Mouse (Mus musculus) embryonic fibroblast, embryonic 13.5 days (primary cell): ENCODE data around the gene Gfer.
"Not testable (repeated sequence)": the region's sequence is repeated elsewhere in the genome, so short reads cannot be mapped to it uniquely, and the experiment has no call there.

Experiments used
- CTCF ChIP-seq: IDR thresholded peaks from 2 replicates; pipeline ENCODE4 v1.5.1; 2011; ENCODE audit warnings: mild to moderate bottlenecking, control low read depth, low read length, moderate library complexity, borderline replicate concordance; ENCODE audit not compliant: insufficient read depth
- POLR2A ChIP-seq: IDR thresholded peaks from 2 replicates; pipeline ENCODE4 v1.6.1; 2011; ENCODE audit warnings: low read depth, mild to moderate bottlenecking, control low read depth, low read length, moderate library complexity

DNA sequence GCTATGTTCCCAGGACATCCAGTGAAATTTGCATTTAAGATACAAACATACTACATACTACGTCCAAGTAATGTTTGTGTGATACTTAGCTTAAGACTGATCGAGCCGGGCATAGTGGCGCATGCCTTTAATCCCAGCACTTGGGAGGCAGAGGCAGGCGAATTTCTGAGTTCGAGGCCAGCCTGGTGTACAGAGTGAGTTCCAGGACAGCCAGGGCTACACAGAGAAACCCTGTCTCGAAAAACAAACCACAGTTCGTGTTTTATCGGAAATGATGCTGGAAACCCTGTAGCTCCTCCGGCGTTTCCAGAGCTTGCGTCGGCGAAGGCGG, 26.8 kb downstream of the Gfer start:
- TF ChIP-seq POLR2A, CTCF: not testable (repeated sequence)
